Mouse (Mus musculus) cortical plate, adult 2 months (tissue): ENCODE measurements around the gene Olfr398.

Experiments
- CTCF ChIP-seq: fragments of 200-500 bp; IDR thresholded peaks from 2 replicates; pipeline ENCODE4 v1.5.1; 2011; ENCODE audit warnings: mild to moderate bottlenecking, control low read depth, low read length; ENCODE audit not compliant: insufficient read depth; ENCODE audit errors: extremely low read depth
- POLR2A ChIP-seq: fragments of 200-500 bp; IDR thresholded peaks from 2 replicates; pipeline ENCODE4 v1.6.1; 2011; ENCODE audit warnings: mild to moderate bottlenecking, low read length, control low read depth; ENCODE audit not compliant: insufficient read depth; ENCODE audit errors: extremely low read depth

GRCm38 (mm10) chr11:73936377-73936776, 53.8 kb downstream of the Olfr398 start, which contains the start of gene Olfr23:
- TF ChIP-seq CTCF, result no peak
- TF ChIP-seq POLR2A, result no peak
